Mouse (Mus musculus) MEL (cell line): Measurements from ENCODE around the gene Ndst4.

ENCODE experiments used
- CTCF ChIP-seq, 3 experiments: IDR thresholded peaks in 2 of 3; conservative IDR thresholded peaks in 1 of 3; 2 replicates each; pipeline ENCODE4 v1.5.1; 2011 to 2012; ENCODE audit warnings: low read length in 3 of 3, low read depth in 2 of 3, mild to moderate bottlenecking in 2 of 3, improper control_type of control experiment in 1 of 3, inconsistent platforms in 1 of 3, mixed read lengths in 1 of 3, moderate library complexity in 1 of 3; ENCODE audit not compliant: control insufficient read depth in 1 of 3, insufficient read depth in 1 of 3, poor library complexity in 1 of 3, severe bottlenecking in 1 of 3
- MAX ChIP-seq: IDR thresholded peaks from 2 replicates; pipeline ENCODE4 v1.6.1; 2011; ENCODE audit warnings: low read length, improper control_type of control experiment

DNA sequence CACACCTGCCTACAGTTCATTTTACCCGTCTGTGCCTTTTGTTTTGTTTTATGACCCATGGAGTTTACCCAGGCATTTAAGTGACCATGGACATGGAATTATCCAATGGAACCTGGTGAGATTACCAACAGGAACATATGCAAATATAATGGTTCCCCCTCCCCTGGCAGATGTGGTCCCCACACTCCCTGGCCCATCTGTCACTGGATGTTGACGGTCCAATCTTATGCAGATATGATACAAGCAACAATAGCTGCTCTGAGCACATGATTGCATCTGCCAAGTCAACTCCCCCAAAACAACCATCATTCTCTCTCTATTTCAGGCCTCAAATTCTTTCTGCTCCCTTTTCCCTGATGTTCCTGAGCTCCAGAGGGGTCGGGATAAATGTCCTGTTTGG, 342.5 kb downstream of the Ndst4 start:
- TF ChIP-seq MAX (no peak), CTCF (IDR thresholded peaks at IDR 0.05 in 2 of 3, conservative IDR thresholded peaks at IDR 0.05 in 1 of 3; ENCODE audit: control insufficient read depth in 1 of 3, insufficient read depth in 1 of 3, low read depth in 2 of 3, low read length in 3 of 3, poor library complexity in 1 of 3, severe bottlenecking in 1 of 3) (no peak)
